Mouse (Mus musculus) bone marrow macrophage, adult 2 months (primary cell): Measurements from ENCODE around the gene Anp32a. TPM values are rescaled to one million over a fixed set of nuclear protein-coding genes. Genes with fewer than 3 reads are reported as not detected.

Source experiments
- H3K27ac ChIP-seq: 2 replicates; pipeline ENCODE4 v1.5.1; 2012; ENCODE audit warnings: low read depth, low read length; ENCODE audit not compliant: insufficient read depth
- H3K4me1 ChIP-seq: 2 replicates; pipeline ENCODE4 v1.6.1; 2012; ENCODE audit warnings: low read length; ENCODE audit not compliant: control insufficient read depth, insufficient read depth
- H3K4me3 ChIP-seq: 2 replicates; pipeline ENCODE4 v1.5.1; 2012; ENCODE audit warnings: mild to moderate bottlenecking, low read length, moderate library complexity; ENCODE audit not compliant: insufficient read depth
- CTCF ChIP-seq: IDR thresholded peaks from 2 replicates; pipeline ENCODE4 v1.5.1; 2012; ENCODE audit warnings: low read depth, mild to moderate bottlenecking, low read length, moderate library complexity
- POLR2A ChIP-seq: IDR thresholded peaks from 2 replicates; pipeline ENCODE4 v1.6.1; 2012; ENCODE audit warnings: mild to moderate bottlenecking, low read depth, low read length, borderline replicate concordance
- polyA plus RNA-seq: library from polyadenylated mRNA; stranded (reverse); fragments of >200 nt; gene quantifications from 2 replicates; pipeline ENCODE4 v1.2.4, GENCODE M21; 2012; ENCODE audit not compliant: missing spikeins, insufficient read depth, insufficient read length

Anp32a gene
- polyA plus RNA-seq, 1 experiment: 351 TPM

GRCm38 (mm10) chr9:62400531-62401170, 59.6 kb downstream of the Anp32a start:
- TF ChIP-seq CTCF (no peak), POLR2A (no peak)
- Histone ChIP-seq H3K4me3 (no peak overlapping the region), H3K4me1 (peaks cover 3% of the 10 kb centered on the region), H3K27ac (no peak overlapping the region)

GRCm38 (mm10) chr9:62401589-62401988, 60.5 kb downstream of the Anp32a start:
- Histone ChIP-seq H3K4me1 (peaks cover 3% of the 10 kb centered on the region), H3K27ac (no peak overlapping the region), H3K4me3 (no peak overlapping the region)
- no peak for TF ChIP-seq POLR2A
- TF ChIP-seq CTCF: no peak

GRCm38 (mm10) chr9:62406423-62407013, 65.4 kb downstream of the Anp32a start:
- TF ChIP-seq POLR2A: no peak
- TF ChIP-seq CTCF: no peak
- Histone ChIP-seq H3K4me1 (no peaks in the 10 kb centered on the region), H3K27ac (no peak overlapping the region), H3K4me3 (no peak overlapping the region)

GRCm38 (mm10) chr9:62407357-62408146, 66.5 kb downstream of the Anp32a start:
- H3K4me1 ChIP-seq: no peaks in the 10 kb centered on the region
- H3K27ac ChIP-seq: no peak overlapping the region
- TF ChIP-seq CTCF (no peak), POLR2A (no peak)
- H3K4me3 ChIP-seq: no peak overlapping the region

GRCm38 (mm10) chr9:62418742-62419141, 77.6 kb downstream of the Anp32a start:
- H3K27ac ChIP-seq: no peak overlapping the region
- TF ChIP-seq CTCF (peak; percentile 38; the same call in 1 of the 2 replicates), POLR2A (no peak)

GRCm38 (mm10) chr9:62420261-62420917, 79.3 kb downstream of the Anp32a start:
- H3K27ac ChIP-seq: no peak overlapping the region
- no peak overlapping the region for H3K4me3 ChIP-seq
- peaks cover 11% of the 10 kb centered on the region for H3K4me1 ChIP-seq
- no peak for TF ChIP-seq POLR2A

More at GRCm38 (mm10) chr9:62418742-62419141, 77.6 kb downstream of the Anp32a start:
- no peak overlapping the region for H3K4me3 ChIP-seq
- peaks cover 4% of the 10 kb centered on the region; the same call in 1 of the 2 replicates for H3K4me1 ChIP-seq

GRCm38 (mm10) chr9:62421027-62421426, 79.9 kb downstream of the Anp32a start:
- H3K27ac ChIP-seq: no peak overlapping the region
- H3K4me3 ChIP-seq: no peak overlapping the region
- no peak for TF ChIP-seq POLR2A
- TF ChIP-seq CTCF: no peak
- peaks cover 15% of the 10 kb centered on the region for H3K4me1 ChIP-seq

GRCm38 (mm10) chr9:62421911-62422310, 80.8 kb downstream of the Anp32a start:
- H3K4me3 ChIP-seq: no peak overlapping the region
- peaks cover 22% of the 10 kb centered on the region for H3K4me1 ChIP-seq

GRCm38 (mm10) chr9:62422926-62423325, 81.8 kb downstream of the Anp32a start:
- TF ChIP-seq CTCF (no peak), POLR2A (no peak)
- Histone ChIP-seq H3K27ac (no peak overlapping the region), H3K4me1 (peaks cover 24% of the 10 kb centered on the region), H3K4me3 (no peak overlapping the region)

More at GRCm38 (mm10) chr9:62421911-62422310, 80.8 kb downstream of the Anp32a start:
- no peak overlapping the region for H3K27ac ChIP-seq
- no peak for TF ChIP-seq CTCF
- TF ChIP-seq POLR2A: no peak
